Mouse (Mus musculus) ES-E14 (cell line): ENCODE measurements around the gene Ethe1. TPM values are rescaled to one million over a fixed set of nuclear protein-coding genes. Genes with fewer than 3 reads are reported as not detected.
A peak's percentile ranks its signal among the peaks of the same experiment; 100 is the strongest.

ENCODE experiments used
- DNase-seq: peaks from one replicate; pipeline ENCODE4 v3.0.0-alpha.2; 2013; ENCODE audit warnings: low read depth, low spot score
- H3K27ac ChIP-seq: 2 replicates; pipeline ENCODE4 v1.5.1; 2012; ENCODE audit warnings: low read depth, mild to moderate bottlenecking, low read length, moderate library complexity, mixed read lengths; ENCODE audit not compliant: poor library complexity, insufficient read depth, severe bottlenecking
- H3K36me3 ChIP-seq: 2 replicates; pipeline ENCODE4 v1.6.1; 2012; ENCODE audit warnings: mild to moderate bottlenecking, low read length, moderate library complexity, mixed read lengths; ENCODE audit not compliant: control insufficient read depth, poor library complexity, insufficient read depth, severe bottlenecking
- H3K4me1 ChIP-seq, 2 experiments: fragments of 150-350 bp in 1 of 2; sonication (generic) in 1 of 2; 2 replicates each; pipeline ENCODE4 v1.6.1; 2012; ENCODE audit warnings: low read length in 2 of 2, mild to moderate bottlenecking in 1 of 2, mixed read lengths in 1 of 2; ENCODE audit not compliant: control insufficient read depth in 2 of 2, insufficient read depth in 2 of 2, poor library complexity in 1 of 2
- H3K4me3 ChIP-seq, 2 experiments: fragments of 150-350 bp in 1 of 2; sonication (generic) in 1 of 2; 2 replicates each; pipeline ENCODE4 v1.5.1; 2012; ENCODE audit warnings: low read length in 2 of 2, low read depth in 1 of 2, mild to moderate bottlenecking in 1 of 2, mixed read lengths in 1 of 2; ENCODE audit not compliant: insufficient read depth in 1 of 2, poor library complexity in 1 of 2, severe bottlenecking in 1 of 2
- H3K9ac ChIP-seq: 2 replicates; pipeline ENCODE4 v1.6.1; 2012; ENCODE audit warnings: low read depth, mild to moderate bottlenecking, low read length, mixed read lengths; ENCODE audit not compliant: poor library complexity, insufficient read depth, severe bottlenecking
- H3K9me3 ChIP-seq: fragments of 150-350 bp; sonication (generic); 2 replicates; pipeline ENCODE4 v1.6.1; 2012; ENCODE audit warnings: low read depth, mild to moderate bottlenecking, low read length; ENCODE audit not compliant: control insufficient read depth, insufficient read depth
- CHD2 ChIP-seq: IDR thresholded peaks from 2 replicates; pipeline ENCODE4 v1.6.1; 2014; ENCODE audit warnings: mild to moderate bottlenecking, low read depth, low read length, inconsistent platforms
- HCFC1 ChIP-seq: IDR thresholded peaks from 2 replicates; pipeline ENCODE4 v1.6.1; 2012; ENCODE audit warnings: low read length, inconsistent platforms, borderline replicate concordance; ENCODE audit not compliant: insufficient read depth
- MAFK ChIP-seq: IDR thresholded peaks from 2 replicates; pipeline ENCODE4 v1.6.1; 2014; ENCODE audit warnings: mild to moderate bottlenecking, low read depth, low read length, inconsistent platforms; ENCODE audit not compliant: insufficient read depth
- ZC3H11A ChIP-seq: IDR thresholded peaks from 2 replicates; pipeline ENCODE4 v1.6.1; 2012; ENCODE audit warnings: low read depth, mild to moderate bottlenecking, inconsistent platforms, low read length, borderline replicate concordance
- ZNF384 ChIP-seq: IDR thresholded peaks from 2 replicates; pipeline ENCODE4 v1.6.1; 2012; ENCODE audit warnings: low read depth, low read length, inconsistent platforms
- in situ Hi-C, 2 experiments: fragments of 600-800 bp; cut with MboI; formaldehyde crosslinking; loops; one replicate each; pipeline ENCODE4 v1.15.1; 2025; ENCODE audit warnings: low sequenced_read_pairs in 2 of 2, inconsistent platforms in 1 of 2; ENCODE audit not compliant: unreplicated experiment in 2 of 2
- total RNA-seq: library from RNA; depleted of rRNA; stranded (reverse); fragments of 300-350 nt; gene quantifications from 2 replicates; pipeline ENCODE4 v1.2.3, GENCODE M21; 2012

Ethe1 gene
- total RNA-seq, 1 experiment, result 14.7 TPM

DNA sequence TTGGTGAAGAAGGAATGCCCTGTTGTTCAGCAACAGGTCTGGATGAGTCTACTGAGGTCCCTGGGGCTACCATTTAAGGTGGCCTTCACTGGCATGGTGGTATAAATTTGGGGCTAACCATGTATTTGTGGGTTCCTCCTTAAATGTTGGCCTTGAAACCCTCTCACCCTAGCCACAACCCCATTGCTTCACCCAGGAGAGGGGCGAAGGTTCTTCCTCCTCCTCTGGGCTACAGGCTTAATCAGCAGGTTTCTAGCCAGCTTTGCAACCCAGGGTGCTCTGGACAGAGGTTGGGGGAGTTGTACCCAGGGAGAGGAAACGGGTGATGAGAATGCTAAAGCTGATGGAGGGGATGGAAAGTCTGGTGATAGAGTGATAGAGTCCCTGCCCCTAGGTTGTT lies 8.1 kb downstream of the Ethe1 start:
- Histone ChIP-seq H3K27ac (no peak overlapping the region), H3K36me3 (no peaks in the 10 kb centered on the region), H3K9ac (no peak overlapping the region), H3K9me3 (no peaks in the 10 kb centered on the region), H3K4me1 (peaks cover 0 to 5% of the 10 kb centered on the region in 2 experiments; a peak in 1 of 4 replicates), H3K4me3 (no peak overlapping the region)
- DNase-seq, result no peak
- in situ Hi-C loops, result no loop called here
- TF ChIP-seq ZC3H11A, result no peak
- TF ChIP-seq MAFK, result no peak
- no peak for TF ChIP-seq HCFC1
- TF ChIP-seq CHD2, result no peak
- TF ChIP-seq ZNF384, result no peak

DNA sequence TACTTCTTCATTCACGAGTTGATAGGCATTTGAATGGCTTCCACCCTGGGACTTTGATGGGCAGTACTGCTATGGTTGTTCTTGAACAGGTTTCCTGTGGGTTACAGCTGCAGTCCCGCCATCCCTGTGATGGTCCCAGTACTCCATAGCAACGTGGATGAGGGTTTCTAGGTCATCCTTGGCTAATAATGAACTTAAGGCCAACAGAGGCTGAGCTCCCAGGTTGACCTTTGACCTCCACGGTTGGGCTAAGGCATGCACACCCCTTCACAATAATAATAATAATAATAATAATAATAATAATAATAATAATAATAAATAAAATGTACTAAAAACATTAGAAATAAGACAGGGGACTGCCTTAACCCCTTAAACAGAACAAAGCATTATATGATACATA lies 10.8 kb downstream of the Ethe1 start:
- Histone ChIP-seq H3K9me3 (no peaks in the 10 kb centered on the region), H3K36me3 (no peaks in the 10 kb centered on the region), H3K9ac (no peak overlapping the region), H3K4me3 (no peak overlapping the region), H3K27ac (no peak overlapping the region), H3K4me1 (peaks cover 0 to 5% of the 10 kb centered on the region in 2 experiments; a peak in 1 of 4 replicates)
- in situ Hi-C loops, result no loop called here
- DNase-seq, result no peak
- TF ChIP-seq ZNF384 (no peak), ZC3H11A (no peak), MAFK (no peak), HCFC1 (no peak), CHD2 (no peak)

- no peak overlapping the region for H3K9ac ChIP-seq
- TF ChIP-seq MAFK (peak; percentile 48), HCFC1 (no peak)
- H3K36me3 ChIP-seq, result no peaks in the 10 kb centered on the region
- in situ Hi-C loops, result loop anchor here in 1 of 2 experiments (25.0 kb wide), 1 partner anchor 363 kb away; the partner anchor contains the start of gene Rabac1
- DNase-seq, result no peak
- H3K27ac ChIP-seq, result no peak overlapping the region
- peaks cover 0 to 5% of the 10 kb centered on the region in 2 experiments; a peak in 1 of 4 replicates for H3K4me1 ChIP-seq
- H3K4me3 ChIP-seq, result no peak overlapping the region
- no peaks in the 10 kb centered on the region for H3K9me3 ChIP-seq
These were observed 12.1 kb downstream of the Ethe1 start for GRCm38 (mm10) chr7:24599211-24600067.

DNA sequence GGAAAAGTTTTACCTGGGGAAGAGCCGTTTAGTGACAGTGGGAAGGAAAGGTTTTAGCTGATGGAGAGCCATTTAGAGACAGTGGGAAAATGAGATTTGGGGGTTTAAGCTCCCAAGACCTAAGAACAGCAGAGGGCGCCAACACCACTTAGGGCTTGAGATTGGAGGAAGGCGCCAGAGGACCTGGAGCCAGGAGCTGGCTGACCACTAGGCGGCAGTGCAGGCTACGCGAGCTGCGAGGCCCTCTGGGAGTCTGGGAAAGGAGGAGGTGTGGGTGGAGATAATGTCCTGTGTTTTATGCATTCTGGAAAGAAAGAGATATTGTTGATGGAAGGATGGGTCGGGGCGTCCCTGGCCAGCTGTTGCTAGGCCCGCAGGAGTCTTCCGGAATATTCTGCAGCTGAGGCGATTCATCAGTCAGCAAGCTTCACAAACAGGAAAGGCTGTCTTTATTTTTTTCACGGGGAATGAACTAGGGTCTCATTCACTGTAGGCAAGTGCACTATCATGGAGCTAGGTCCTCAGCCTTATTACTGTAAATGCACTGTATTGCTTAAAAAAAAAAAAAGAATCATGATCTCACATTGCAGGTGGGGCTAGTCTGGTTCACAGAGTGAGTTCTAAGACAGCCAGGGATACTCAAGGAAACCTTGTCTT lies 13.7 kb downstream of the Ethe1 start:
- TF ChIP-seq MAFK (no peak), ZC3H11A (peak; percentile 71), CHD2 (no peak), ZNF384 (0 out of 2 replicates have a peak, but pooled peaks have one; percentile 30), HCFC1 (peak; percentile 67; the same call in 1 of the 2 replicates)
- Histone ChIP-seq H3K9me3 (no peaks in the 10 kb centered on the region), H3K4me1 (no peaks in the 10 kb centered on the region; a peak in 1 of 4 replicates), H3K9ac (no peak overlapping the region; the same call in 1 of the 2 replicates), H3K36me3 (no peaks in the 10 kb centered on the region; the same call in 1 of the 2 replicates), H3K27ac (no peak overlapping the region), H3K4me3 (no peak overlapping the region)
- peak; percentile 96 for DNase-seq
- in situ Hi-C loops, result loop anchor here in 1 of 2 experiments (25.0 kb wide), 1 partner anchor 361 kb away; the partner anchor contains the start of gene Rabac1
